Mouse (Mus musculus): ENCODE results near the gene Sgpp2. TPM values are rescaled to one million over a fixed set of nuclear protein-coding genes. Genes with fewer than 3 reads are reported as not detected.

Sgpp2 gene
- polyA plus RNA-seq, 1 experiment from 2014 or later: 0.14 TPM

DNA sequence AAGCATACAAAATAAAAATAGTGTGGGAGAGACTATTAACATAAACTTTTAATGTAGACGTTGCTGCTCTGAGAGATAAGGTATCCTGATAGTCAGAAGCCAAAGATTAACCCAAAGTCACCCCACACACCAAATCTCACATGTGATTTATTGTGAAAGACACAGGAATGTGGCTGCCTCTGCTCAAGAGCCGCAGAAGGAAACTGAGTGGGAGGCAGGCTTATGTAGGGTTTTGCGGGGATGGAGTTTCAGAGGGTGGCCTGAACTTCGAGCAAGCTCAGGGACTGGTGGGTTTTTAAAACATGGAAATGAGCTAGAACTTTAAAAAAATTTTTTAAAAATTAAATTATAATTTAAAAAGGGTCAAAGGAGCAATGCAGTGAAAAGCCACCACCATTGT, 3.8 kb downstream of the Sgpp2 start:
- ATAC-seq (ENCODE audit: insufficient read depth): no peak
- H3K9ac ChIP-seq: no peak overlapping the region
- H3K27me3 ChIP-seq: peaks cover 33% of the 10 kb centered on the region
- H3K4me2 ChIP-seq: no peak overlapping the region
- H3K4me3 ChIP-seq (replicated peaks): no peak overlapping the region
- no peaks in the 10 kb centered on the region for H3K36me3 ChIP-seq (replicated peaks)
- WGBS (ENCODE audit: insufficient replicate concordance): 51% methylated on average over 4 of the region's 4 CpGs
- H3K9me3 ChIP-seq (replicated peaks): no peaks in the 10 kb centered on the region
- no peaks in the 10 kb centered on the region for H3K4me1 ChIP-seq (replicated peaks)
- H3K27ac ChIP-seq (replicated peaks): no peak overlapping the region

DNA sequence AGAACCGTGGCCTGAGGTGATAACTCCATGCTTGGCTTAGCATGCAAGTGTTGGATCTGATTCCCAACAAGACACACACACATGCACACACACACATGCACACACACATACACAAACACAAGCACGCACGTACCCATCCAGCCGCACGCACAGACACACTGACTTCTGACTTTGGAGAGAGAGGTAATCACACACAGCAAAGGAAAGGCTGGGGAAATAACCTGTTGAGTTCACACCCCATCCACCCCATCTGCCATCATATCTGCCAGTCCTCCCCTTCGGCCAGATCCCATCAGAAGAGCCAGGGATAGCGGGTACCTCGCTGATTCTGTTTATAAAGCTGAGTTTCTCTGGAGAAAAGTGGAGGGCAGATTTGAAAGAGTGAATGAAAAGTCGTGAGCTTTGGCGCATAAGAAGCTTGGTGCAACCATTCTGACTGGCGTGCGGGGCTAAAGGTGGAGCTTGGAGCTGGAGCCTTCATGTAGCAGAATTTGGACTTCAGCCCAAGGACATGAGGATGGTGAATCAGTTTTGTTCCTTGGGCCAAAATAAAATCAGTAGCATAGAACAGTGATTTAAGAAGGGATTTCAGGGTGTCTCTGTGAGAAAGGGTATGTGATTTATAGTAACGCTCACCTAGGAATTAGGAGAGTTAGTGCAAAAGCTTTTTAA, 8.1 kb downstream of the Sgpp2 start:
- H3K4me1 ChIP-seq (replicated peaks): no peaks in the 10 kb centered on the region
- H3K4me3 ChIP-seq (replicated peaks): no peak overlapping the region
- no peak for ATAC-seq (ENCODE audit: insufficient read depth)
- H3K36me3 ChIP-seq (replicated peaks): no peaks in the 10 kb centered on the region
- H3K9ac ChIP-seq: no peak overlapping the region
- H3K4me2 ChIP-seq: no peak overlapping the region
- no peaks in the 10 kb centered on the region for H3K9me3 ChIP-seq (replicated peaks)
- no peaks in the 10 kb centered on the region; the same call in 1 of the 2 replicates for H3K27me3 ChIP-seq
- 70% methylated on average over 13 of the region's 13 CpGs for WGBS (ENCODE audit: insufficient replicate concordance)
- no peak overlapping the region for H3K27ac ChIP-seq (replicated peaks)

DNA sequence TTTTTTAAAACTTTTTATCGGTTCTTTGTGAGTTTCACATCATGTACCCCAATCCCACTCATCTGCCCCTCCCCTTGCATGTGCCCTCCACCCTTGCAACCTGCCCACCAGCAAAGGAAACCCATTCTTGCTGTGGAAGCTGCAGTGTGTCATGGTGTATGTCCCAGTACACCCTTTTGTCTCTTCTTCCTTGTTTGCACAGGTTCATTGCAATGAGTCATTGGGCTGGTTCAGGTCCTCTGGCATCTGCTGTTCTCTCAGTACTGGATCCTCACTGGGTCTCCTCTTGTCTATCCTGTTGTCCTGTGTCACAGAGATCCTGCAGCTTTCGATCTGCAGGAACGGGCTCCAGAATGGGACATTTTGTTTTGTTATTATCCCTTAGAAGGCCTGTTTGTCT, 10.1 kb downstream of the Sgpp2 start:
- Histone ChIP-seq H3K4me1 (replicated peaks) (no peaks in the 10 kb centered on the region), H3K27ac (replicated peaks) (no peak overlapping the region), H3K4me2 (no peak overlapping the region), H3K36me3 (replicated peaks) (no peaks in the 10 kb centered on the region), H3K4me3 (replicated peaks) (no peak overlapping the region), H3K9me3 (replicated peaks) (no peaks in the 10 kb centered on the region), H3K9ac (no peak overlapping the region), H3K27me3 (no peaks in the 10 kb centered on the region)
- 61% methylated on average over 3 of the region's 3 CpGs for WGBS (ENCODE audit: insufficient replicate concordance)
- ATAC-seq (ENCODE audit: insufficient read depth): no peak

DNA sequence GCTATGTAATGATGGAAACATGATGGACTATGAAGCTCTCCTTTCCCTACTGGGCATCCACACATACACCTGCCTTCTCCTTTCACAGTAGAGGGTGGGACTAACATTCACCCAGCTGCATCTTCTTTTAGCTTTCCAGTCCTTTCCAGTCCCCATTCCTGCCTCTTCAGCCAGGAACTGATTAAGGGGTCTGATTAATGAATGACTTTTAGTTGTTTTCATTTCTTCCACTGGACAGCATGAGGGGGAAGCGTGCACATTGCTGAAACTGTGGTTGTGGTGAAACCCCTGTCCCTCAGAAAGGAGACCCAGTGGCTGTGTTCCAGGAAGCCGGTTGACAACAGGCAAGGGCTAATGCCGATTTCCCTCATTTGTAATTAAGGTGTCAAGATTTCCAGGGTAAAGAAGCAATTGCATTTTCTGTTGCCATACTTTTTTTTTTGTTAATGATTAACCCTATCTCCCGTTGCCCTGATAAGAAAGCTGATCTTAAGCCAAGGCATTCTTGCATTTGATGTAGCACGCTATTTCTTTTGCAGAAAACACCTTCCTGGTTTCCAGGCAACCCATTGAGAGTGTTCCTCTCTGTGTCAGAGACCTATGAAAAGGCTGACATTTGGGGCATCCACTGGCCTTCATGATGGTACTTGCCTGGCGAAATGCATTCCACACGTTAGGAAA, 12.1 kb downstream of the Sgpp2 start:
- Histone ChIP-seq H3K4me2 (no peak overlapping the region), H3K9me3 (replicated peaks) (no peaks in the 10 kb centered on the region), H3K27me3 (no peaks in the 10 kb centered on the region), H3K4me1 (replicated peaks) (no peaks in the 10 kb centered on the region), H3K36me3 (replicated peaks) (no peaks in the 10 kb centered on the region), H3K9ac (no peak overlapping the region), H3K4me3 (replicated peaks) (no peak overlapping the region), H3K27ac (replicated peaks) (no peak overlapping the region)
- WGBS (ENCODE audit: insufficient replicate concordance): 38% methylated on average over 7 of the region's 7 CpGs
- ATAC-seq (ENCODE audit: insufficient read depth): no peak

DNA sequence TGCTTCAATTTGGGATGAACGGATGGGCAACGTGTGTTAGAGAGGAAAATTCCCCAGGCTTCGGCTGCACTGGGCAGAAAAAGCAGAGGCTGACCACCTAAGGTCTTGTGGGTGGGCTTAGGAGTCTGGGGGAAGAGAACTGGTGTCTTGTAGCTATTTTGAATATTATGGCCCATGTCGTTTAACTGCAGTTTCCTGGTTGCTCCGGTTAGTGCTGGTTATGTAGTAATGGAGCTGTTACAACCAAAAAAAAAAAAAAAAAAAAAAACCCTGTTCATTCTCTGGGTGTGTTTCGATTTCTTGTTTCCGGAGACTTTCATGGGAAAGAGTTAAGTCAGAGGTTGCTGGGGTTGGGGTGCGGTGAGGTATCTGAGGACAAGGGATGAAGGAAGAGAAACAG, 12.7 kb downstream of the Sgpp2 start:
- Histone ChIP-seq H3K4me3 (replicated peaks) (no peak overlapping the region), H3K27ac (replicated peaks) (no peak overlapping the region), H3K9ac (no peak overlapping the region), H3K36me3 (replicated peaks) (no peaks in the 10 kb centered on the region), H3K9me3 (replicated peaks) (no peaks in the 10 kb centered on the region), H3K4me1 (replicated peaks) (no peaks in the 10 kb centered on the region), H3K27me3 (no peaks in the 10 kb centered on the region), H3K4me2 (no peak overlapping the region)
- no peak for ATAC-seq (ENCODE audit: insufficient read depth)
- 57% methylated on average over 8 of the region's 8 CpGs for WGBS (ENCODE audit: insufficient replicate concordance)

DNA sequence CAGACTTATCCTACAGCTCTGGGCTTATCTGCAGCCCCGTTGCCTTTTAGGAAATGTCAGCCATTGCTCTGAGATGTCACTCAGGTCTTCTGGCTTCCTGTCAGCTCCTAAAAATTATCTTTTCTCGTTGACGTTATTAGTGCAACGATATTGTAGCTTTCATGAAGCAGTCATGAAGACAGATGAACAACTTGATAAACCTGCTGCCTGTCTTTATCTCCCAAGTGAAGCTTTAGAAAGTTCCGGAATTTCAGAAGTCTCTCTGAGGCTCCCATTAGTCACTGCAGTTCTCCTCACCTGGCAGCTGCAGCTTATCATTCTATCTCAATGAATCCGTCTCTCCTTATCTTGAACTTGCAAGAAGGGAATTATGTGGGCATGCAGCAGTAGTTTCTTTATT, 13.9 kb downstream of the Sgpp2 start:
- ATAC-seq (ENCODE audit: insufficient read depth): no peak
- 35% methylated on average over 6 of the region's 6 CpGs for WGBS (ENCODE audit: insufficient replicate concordance)
- no peaks in the 10 kb centered on the region for H3K4me1 ChIP-seq (replicated peaks)
- no peak overlapping the region for H3K27ac ChIP-seq (replicated peaks)
- H3K9ac ChIP-seq: no peak overlapping the region
- no peaks in the 10 kb centered on the region for H3K9me3 ChIP-seq (replicated peaks)
- H3K27me3 ChIP-seq: no peaks in the 10 kb centered on the region
- H3K4me2 ChIP-seq: no peak overlapping the region
- H3K4me3 ChIP-seq (replicated peaks): no peak overlapping the region
- H3K36me3 ChIP-seq (replicated peaks): no peaks in the 10 kb centered on the region

DNA sequence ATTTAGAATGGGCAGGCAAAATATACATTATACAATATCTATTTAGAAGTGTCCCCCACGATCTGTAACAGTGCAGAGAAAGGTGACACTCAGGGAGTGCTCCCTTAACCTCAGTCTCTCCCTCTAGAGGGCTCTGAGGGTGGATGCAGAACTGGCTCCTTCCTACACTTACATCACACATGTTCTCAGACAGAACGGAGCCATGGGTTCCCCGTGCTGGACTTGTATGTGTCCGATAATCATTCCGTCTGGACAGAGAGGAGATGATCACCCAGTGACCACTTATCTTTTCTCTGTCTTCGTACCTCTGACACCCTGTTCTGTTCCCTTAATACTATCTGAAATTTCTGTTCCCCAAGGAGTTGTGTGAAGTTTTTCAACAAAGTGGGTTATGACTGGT, 15.7 kb downstream of the Sgpp2 start:
- 59% methylated on average over 6 of the region's 6 CpGs for WGBS (ENCODE audit: insufficient replicate concordance)
- no peak overlapping the region for H3K27ac ChIP-seq (replicated peaks)
- H3K9ac ChIP-seq: no peak overlapping the region
- H3K9me3 ChIP-seq (replicated peaks): no peaks in the 10 kb centered on the region
- ATAC-seq (ENCODE audit: insufficient read depth): no peak
- H3K4me1 ChIP-seq (replicated peaks): no peaks in the 10 kb centered on the region
- no peaks in the 10 kb centered on the region for H3K36me3 ChIP-seq (replicated peaks)
- no peak overlapping the region for H3K4me2 ChIP-seq
- no peak overlapping the region for H3K4me3 ChIP-seq (replicated peaks)
- H3K27me3 ChIP-seq: no peaks in the 10 kb centered on the region

DNA sequence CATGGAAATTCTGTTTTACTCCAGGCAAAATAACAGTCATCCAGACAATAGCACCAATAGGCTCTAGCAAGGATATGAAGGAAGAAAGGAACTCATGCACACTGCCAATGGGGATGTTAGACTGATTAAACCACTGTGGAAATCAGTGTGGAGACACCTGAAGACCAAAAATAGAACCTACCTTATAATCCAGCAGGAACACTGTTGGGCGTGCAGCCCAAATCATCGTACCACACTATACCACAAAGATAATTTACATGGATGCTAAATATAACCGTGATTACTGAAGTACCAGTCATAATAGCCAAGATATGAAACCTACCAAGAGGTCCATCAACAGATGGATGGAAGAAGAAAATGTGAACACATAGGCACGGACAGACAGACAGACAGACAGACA, 18.5 kb downstream of the Sgpp2 start:
- Histone ChIP-seq H3K9ac (no peak overlapping the region), H3K27ac (replicated peaks) (no peak overlapping the region), H3K4me3 (replicated peaks) (no peak overlapping the region), H3K27me3 (no peaks in the 10 kb centered on the region), H3K4me2 (no peak overlapping the region), H3K36me3 (replicated peaks) (no peaks in the 10 kb centered on the region), H3K4me1 (replicated peaks) (no peaks in the 10 kb centered on the region), H3K9me3 (replicated peaks) (no peaks in the 10 kb centered on the region)
- no peak for ATAC-seq (ENCODE audit: insufficient read depth)
- WGBS (ENCODE audit: insufficient replicate concordance): 58% methylated on average over 4 of the region's 4 CpGs

DNA sequence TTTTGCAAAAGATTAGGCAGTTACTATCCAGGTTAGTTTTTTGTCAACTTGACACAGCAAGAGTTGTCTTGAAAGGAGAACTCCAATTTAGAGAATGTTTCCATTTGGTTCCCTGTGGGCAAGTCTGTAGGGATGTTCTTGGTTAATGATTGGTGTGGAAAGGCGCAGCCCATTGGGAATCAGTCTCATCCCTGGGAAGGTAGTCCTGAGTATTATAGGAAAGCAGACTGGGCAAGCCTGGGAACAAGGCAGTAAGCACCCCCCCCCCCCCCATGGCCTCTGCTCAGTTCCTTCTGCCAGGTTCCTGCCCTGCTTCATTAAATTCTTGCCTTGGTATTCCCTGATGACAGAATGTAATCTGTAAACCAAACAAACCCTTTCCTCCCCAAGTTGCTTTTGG, 19.7 kb downstream of the Sgpp2 start:
- Histone ChIP-seq H3K4me2 (no peak overlapping the region), H3K9ac (no peak overlapping the region), H3K27ac (replicated peaks) (no peak overlapping the region), H3K4me3 (replicated peaks) (no peak overlapping the region), H3K27me3 (no peaks in the 10 kb centered on the region), H3K4me1 (replicated peaks) (no peaks in the 10 kb centered on the region), H3K9me3 (replicated peaks) (no peaks in the 10 kb centered on the region), H3K36me3 (replicated peaks) (no peaks in the 10 kb centered on the region)
- ATAC-seq (ENCODE audit: insufficient read depth): no peak
- 66% methylated on average over 1 of the region's 1 CpGs for WGBS (ENCODE audit: insufficient replicate concordance)

DNA sequence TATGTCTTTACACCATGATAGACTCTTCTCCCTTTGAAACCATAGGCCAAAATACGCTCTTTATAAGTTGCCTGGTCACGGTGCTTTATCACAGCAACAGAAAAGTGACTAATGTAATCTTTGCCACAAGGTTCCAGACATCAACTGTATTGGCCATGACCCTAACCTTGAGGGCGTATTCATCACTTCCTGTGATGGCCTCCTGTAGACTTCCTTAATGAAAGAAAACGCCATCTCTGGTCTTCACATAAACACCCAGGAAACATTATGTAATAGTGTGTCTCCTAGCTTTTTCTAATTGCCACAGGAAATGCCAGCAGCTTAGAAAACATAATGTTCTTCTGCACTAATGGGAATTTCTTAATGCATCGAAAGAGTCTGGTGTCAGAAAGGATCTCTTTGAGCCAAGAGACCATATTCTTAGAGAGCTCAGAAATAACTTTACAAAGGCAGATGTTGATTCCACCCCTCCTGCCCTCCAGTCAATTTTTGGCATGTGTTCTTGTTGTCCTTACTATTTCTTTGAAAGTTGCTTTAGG, 20.5 kb downstream of the Sgpp2 start:
- Histone ChIP-seq H3K36me3 (replicated peaks) (no peaks in the 10 kb centered on the region), H3K27ac (replicated peaks) (no peak overlapping the region), H3K27me3 (no peaks in the 10 kb centered on the region), H3K9ac (no peak overlapping the region), H3K4me2 (no peak overlapping the region), H3K4me1 (replicated peaks) (no peaks in the 10 kb centered on the region), H3K9me3 (replicated peaks) (no peaks in the 10 kb centered on the region), H3K4me3 (replicated peaks) (no peak overlapping the region)
- ATAC-seq (ENCODE audit: insufficient read depth): no peak
- WGBS (ENCODE audit: insufficient replicate concordance): 57% methylated on average over 5 of the region's 5 CpGs

DNA sequence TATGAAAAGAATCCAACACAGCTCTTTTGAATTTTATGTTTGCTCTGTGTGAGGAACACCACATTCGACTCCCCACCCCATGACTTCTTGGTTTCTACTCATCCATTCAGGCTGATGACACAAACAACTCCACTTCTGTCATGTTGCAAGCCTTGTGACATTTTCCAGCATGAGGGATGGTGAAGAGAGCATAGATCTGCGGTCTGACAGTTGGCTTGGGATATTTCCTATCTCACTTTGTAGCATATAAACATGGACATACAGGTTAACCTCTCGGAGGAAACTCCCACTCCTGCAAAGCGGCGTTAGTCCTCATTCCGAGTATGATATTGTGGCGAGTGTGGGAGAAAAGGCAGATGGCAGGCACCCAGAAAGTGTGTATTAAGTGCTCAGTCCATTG, 27.6 kb downstream of the Sgpp2 start:
- WGBS (ENCODE audit: insufficient replicate concordance): 67% methylated on average over 7 of the region's 7 CpGs
- Histone ChIP-seq H3K36me3 (replicated peaks) (no peaks in the 10 kb centered on the region), H3K9me3 (replicated peaks) (no peaks in the 10 kb centered on the region), H3K4me1 (replicated peaks) (no peaks in the 10 kb centered on the region), H3K4me2 (no peak overlapping the region), H3K27me3 (no peaks in the 10 kb centered on the region), H3K9ac (no peak overlapping the region), H3K4me3 (replicated peaks) (no peak overlapping the region), H3K27ac (replicated peaks) (no peak overlapping the region)
- no peak for ATAC-seq (ENCODE audit: insufficient read depth)

Data from liver, embryonic 15.5 days (tissue).